Comparison of ENCODE assay signal across 19 mouse cellular contexts in genomic region chr8:106819581-106819980, GRCm38 (mm10). TPM values are rescaled to one million over a fixed set of nuclear protein-coding genes. Genes with fewer than 3 reads are reported as not detected.
DNase-seq lines count a peak whose midpoint lies in the region; ATAC-seq and TF ChIP-seq lines count a peak whose summit lies in the region.
"Had no signal": no experiment of that assay in that cellular context is flagged by ENCODE, and none has a peak within 500 bp of the region (broad histone marks: within the 10 kb centered on the region; RNA-seq: fewer than 3 reads in every experiment).

No protein-coding gene starts in this region.

- no peak for ATAC-seq in kidney, postnatal 0 days (replicated peaks; ENCODE audit: low FRiP score, low read depth)
- no peak for ATAC-seq in stomach, postnatal 0 days (ENCODE audit: low FRiP score, low TSS enrichment)
- ATAC-seq in intestine, embryonic 15.5 days = no peak
- ATAC-seq: midbrain, embryonic 13.5 days had no signal

- no peaks in the 10 kb centered on the region for H3K27me3 ChIP-seq in kidney, postnatal 0 days (ENCODE audit: insufficient read depth, low read length)
- no peaks in the 10 kb centered on the region for H3K27me3 ChIP-seq in stomach, postnatal 0 days (ENCODE audit: control insufficient read depth, insufficient read depth, low read length)
- no peaks in the 10 kb centered on the region for H3K27me3 ChIP-seq in intestine, embryonic 15.5 days (replicated peaks)
- H3K27me3 ChIP-seq: embryonic facial prominence, embryonic 12.5 days; heart, embryonic 15.5 days; lung, embryonic 15.5 days; midbrain, embryonic 13.5 days had no signal

- H3K4me3 ChIP-seq in gastrocnemius, adult 2 months = no peak overlapping the region
- no peak overlapping the region for H3K4me3 ChIP-seq in kidney, postnatal 0 days (replicated peaks; ENCODE audit: low read depth, low read length)
- no peak overlapping the region for H3K4me3 ChIP-seq in stomach, postnatal 0 days (ENCODE audit: low read depth, low read length)
- H3K4me3 ChIP-seq in intestine, embryonic 15.5 days (replicated peaks) = no peak overlapping the region
- H3K4me3 ChIP-seq: embryonic facial prominence, embryonic 12.5 days; forebrain, embryonic 10.5 days; heart, embryonic 15.5 days; lung, embryonic 15.5 days; midbrain, embryonic 13.5 days; myocyte had no signal

- no peaks in the 10 kb centered on the region for H3K9me3 ChIP-seq in kidney, postnatal 0 days (replicated peaks; ENCODE audit: low read length)
- no peaks in the 10 kb centered on the region for H3K9me3 ChIP-seq in stomach, postnatal 0 days (ENCODE audit: control insufficient read depth, low read length)
- H3K9me3 ChIP-seq in intestine, embryonic 15.5 days = no peaks in the 10 kb centered on the region
- H3K9me3 ChIP-seq: embryonic facial prominence, embryonic 12.5 days; forebrain, embryonic 10.5 days; heart, embryonic 15.5 days; lung, embryonic 15.5 days; midbrain, embryonic 13.5 days had no signal

- H3K9ac ChIP-seq in kidney, postnatal 0 days (ENCODE audit: low read depth, low read length) = no peak overlapping the region
- H3K9ac ChIP-seq in stomach, postnatal 0 days (ENCODE audit: low read length) = no peak overlapping the region
- no peak overlapping the region for H3K9ac ChIP-seq in intestine, embryonic 15.5 days
- H3K9ac ChIP-seq: embryonic facial prominence, embryonic 12.5 days; heart, embryonic 15.5 days; liver, embryonic 14.5 days; lung, embryonic 15.5 days; midbrain, embryonic 13.5 days had no signal

- no peak overlapping the region for H3K4me2 ChIP-seq in kidney, postnatal 0 days (ENCODE audit: low read length)
- no peak overlapping the region for H3K4me2 ChIP-seq in stomach, postnatal 0 days (replicated peaks; ENCODE audit: low read depth)
- H3K4me2 ChIP-seq in intestine, embryonic 15.5 days (replicated peaks) = no peak overlapping the region
- H3K4me2 ChIP-seq: embryonic facial prominence, embryonic 12.5 days; heart, embryonic 15.5 days; lung, embryonic 15.5 days; midbrain, embryonic 13.5 days had no signal

- peaks cover 7% of the 10 kb centered on the region; the same call in 1 of the 2 replicates for H3K4me1 ChIP-seq in kidney, postnatal 0 days (replicated peaks; ENCODE audit: insufficient read depth, low read length)
- 0 out of 2 replicates have a peak, but pooled peaks cover 6% of the 10 kb centered on the region for H3K4me1 ChIP-seq in stomach, postnatal 0 days (replicated peaks; ENCODE audit: control insufficient read depth, insufficient read depth)
- H3K4me1 ChIP-seq in intestine, embryonic 15.5 days (replicated peaks) = no peaks in the 10 kb centered on the region; the same call in 1 of the 2 replicates

- intact Hi-C loops in gastrocnemius, adult 2 months (cut with DNase I) = no loop called here

- no peak for TF ChIP-seq CTCF in gastrocnemius, adult 2 months (IDR thresholded peaks at IDR 0.05)
- no peak for TF ChIP-seq CTCF in kidney, postnatal 0 days (IDR thresholded peaks at IDR 0.05; ENCODE audit: low read depth)
- no peak for TF ChIP-seq CTCF in stomach, postnatal 0 days (IDR thresholded peaks at IDR 0.05; ENCODE audit: low read depth)

- DNase-seq in gastrocnemius, adult 2 months = no peak
- no peak for DNase-seq in gastrocnemius, postnatal 4 days (ENCODE audit: low spot score in 2 of 2)
- no peak for DNase-seq in kidney, postnatal 0 days (ENCODE audit: low spot score)
- DNase-seq in kidney, adult 8-10 months = no peak
- peak; percentile 9 for DNase-seq in ZHBTc4 (ENCODE audit: low read depth, low spot score)
- DNase-seq in stomach, postnatal 0 days (ENCODE audit: low spot score) = no peak
- DNase-seq: cerebellum, adult 8-10 months; gastrocnemius, postnatal 14 days; kidney, postnatal 10 days; thymus, adult 18-20 months had no signal

- 0 out of 2 replicates have a peak, but pooled peaks cover 7% of the 10 kb centered on the region for H3K36me3 ChIP-seq in kidney, postnatal 0 days (ENCODE audit: insufficient read depth, low read length)
- no peaks in the 10 kb centered on the region; the same call in 1 of the 2 replicates for H3K36me3 ChIP-seq in stomach, postnatal 0 days (ENCODE audit: control insufficient read depth, insufficient read depth, low read length)
- H3K36me3 ChIP-seq in intestine, embryonic 15.5 days = no peaks in the 10 kb centered on the region
- H3K36me3 ChIP-seq: heart, embryonic 15.5 days; lung, embryonic 15.5 days; midbrain, embryonic 13.5 days had no signal

- WGBS in kidney, postnatal 0 days = 81% methylated on average over 3 of the region's 3 CpGs
- WGBS in stomach, postnatal 0 days = 59% methylated on average over 3 of the region's 3 CpGs
- WGBS in intestine, embryonic 15.5 days = 81% methylated on average over 3 of the region's 3 CpGs

- peak overlapping the region; percentile 49; the same call in 1 of the 2 replicates for H3K27ac ChIP-seq in gastrocnemius, adult 2 months
- H3K27ac ChIP-seq in kidney, postnatal 0 days = peak overlapping the region; percentile 68; the same call in 1 of the 2 replicates
- H3K27ac ChIP-seq in stomach, postnatal 0 days (replicated peaks) = peak overlapping the region; percentile 59; the same call in 1 of the 2 replicates
- no peak overlapping the region for H3K27ac ChIP-seq in intestine, embryonic 15.5 days
- H3K27ac ChIP-seq: embryonic facial prominence, embryonic 12.5 days; heart, embryonic 15.5 days; liver, embryonic 14.5 days; lung, embryonic 15.5 days had no signal

- no peak for TF ChIP-seq EP300 in stomach, postnatal 0 days (optimal IDR thresholded peaks at IDR 0.05)

RNA-seq across cellular contexts. Expression of gene Has3, which starts 50.5 kb away (rescaled TPM):
- total RNA-seq in gastrocnemius, adult 2 months (2021) = under 1 TPM; 0.56 to 0.59 TPM
- 1 to 10 TPM; 2.4 to 2.5 TPM for total RNA-seq in gastrocnemius, postnatal 4 days (2021)
- 0.41 and 0.54 TPM in 2 replicates for polyA plus RNA-seq in kidney, postnatal 0 days (2015; fragmentation: Nextera tagmentation; extraction: Ambion mirVana)
- 0.28 and 0.40 TPM in 2 replicates for polyA plus RNA-seq in stomach, postnatal 0 days (2015; fragmentation: Nextera tagmentation; extraction: Ambion mirVana)
- 0.10 and 0.18 TPM in 2 replicates for polyA plus RNA-seq in intestine, embryonic 15.5 days (2015; fragmentation: Nextera tagmentation; extraction: Ambion mirVana)
- total RNA-seq: hematopoietic stem cell, adult 5-6 weeks had no signal
